Mouse (Mus musculus) neural tube, embryonic 13.5 days (tissue): ENCODE measurements around the gene Gm5767. TPM values are rescaled to one million over a fixed set of nuclear protein-coding genes. Genes with fewer than 3 reads are reported as not detected.
A peak's percentile ranks its signal among the peaks of the same experiment; 100 is the strongest.

Experiments
- ATAC-seq: fragments of 200-750 bp; cut with Nextera tagmentation; 2 replicates; pipeline ENCODE4 v1.8.0; 2017; ENCODE audit warnings: low read depth, mild to moderate bottlenecking, moderate TSS enrichment, moderate library complexity
- H3K27ac ChIP-seq: fragments of 300-500 bp; sonication (generic); replicated peaks from 2 replicates; pipeline ENCODE4 v1.5.1; 2015; ENCODE audit warnings: moderate library complexity, mild to moderate bottlenecking, inconsistent platforms
- H3K27me3 ChIP-seq: fragments of 300-500 bp; sonication (generic); 2 replicates; pipeline ENCODE4 v1.6.1; 2015; ENCODE audit warnings: mild to moderate bottlenecking, inconsistent platforms
- H3K36me3 ChIP-seq: fragments of 300-500 bp; sonication (generic); 2 replicates; pipeline ENCODE4 v1.6.1; 2015; ENCODE audit warnings: mild to moderate bottlenecking, inconsistent platforms
- H3K4me1 ChIP-seq: fragments of 300-500 bp; sonication (generic); replicated peaks from 2 replicates; pipeline ENCODE4 v1.6.1; 2015; ENCODE audit warnings: inconsistent platforms
- H3K4me2 ChIP-seq: fragments of 300-500 bp; sonication (generic); 2 replicates; pipeline ENCODE4 v1.6.1; 2015; ENCODE audit warnings: inconsistent platforms, mild to moderate bottlenecking, moderate library complexity
- H3K4me3 ChIP-seq: fragments of 300-500 bp; sonication (generic); 2 replicates; pipeline ENCODE4 v1.5.1; 2015; ENCODE audit warnings: mild to moderate bottlenecking, inconsistent platforms
- H3K9ac ChIP-seq: fragments of 300-500 bp; sonication (generic); 2 replicates; pipeline ENCODE4 v1.6.1; 2015; ENCODE audit warnings: moderate library complexity, mild to moderate bottlenecking, inconsistent platforms
- H3K9me3 ChIP-seq: fragments of 300-500 bp; sonication (generic); 2 replicates; pipeline ENCODE4 v1.6.1; 2016; ENCODE audit warnings: inconsistent platforms
- WGBS: fragments of 180-500 bp; shearing (Covaris S2); methylation state at CpG from one replicate; pipeline ENCODE4 v1.1.7; 2015; 5-methylcytosine and 5-hydroxymethylcytosine counted together
- polyA plus RNA-seq: library from polyadenylated mRNA; unstranded; fragments of >200 nt; fragmentation: Nextera tagmentation; extraction: Ambion mirVana; gene quantifications from 2 replicates; pipeline ENCODE4 v1.2.1, GENCODE M21; 2015

Gene Gm5767
- polyA plus RNA-seq = not detected in 2 replicates

- no peak for ATAC-seq
- no peak within 1 kb of the TSS for H3K4me2 ChIP-seq
- no peaks in the 10 kb centered on the region for H3K9me3 ChIP-seq
- H3K27ac ChIP-seq = no peak within 1 kb of the TSS
- 82% methylated on average over 5 of the region's 5 CpGs for WGBS
- no peak within 1 kb of the TSS for H3K9ac ChIP-seq
- H3K36me3 ChIP-seq = peaks cover 26% of the 10 kb centered on the region; the same call in 1 of the 2 replicates
- no peak within 1 kb of the TSS for H3K4me3 ChIP-seq
- no peaks in the 10 kb centered on the region for H3K27me3 ChIP-seq
- no peaks in the 10 kb centered on the region for H3K4me1 ChIP-seq
Observed at GRCm38 (mm10) chr16:8680470-8680869, at the start of gene Gm5767. Gene Gm5767, plus strand, starts transcription at chr16:8680770.

GRCm38 (mm10) chr16:8631428-8631827, 49.1 kb upstream of the Gm5767 start:
- H3K9me3 ChIP-seq = no peaks in the 10 kb centered on the region
- H3K27ac ChIP-seq = no peak overlapping the region
- WGBS = 92% methylated on average over 5 of the region's 5 CpGs
- no peak overlapping the region for H3K9ac ChIP-seq
- no peak overlapping the region for H3K4me2 ChIP-seq
- H3K4me3 ChIP-seq = no peak overlapping the region
- ATAC-seq = no peak
- H3K4me1 ChIP-seq = peaks cover 23% of the 10 kb centered on the region
- peaks cover 24% of the 10 kb centered on the region for H3K36me3 ChIP-seq
- no peaks in the 10 kb centered on the region for H3K27me3 ChIP-seq

GRCm38 (mm10) chr16:8636867-8637216, 43.7 kb upstream of the Gm5767 start:
- Histone ChIP-seq H3K4me1 (peaks cover 31% of the 10 kb centered on the region), H3K36me3 (peaks cover 19% of the 10 kb centered on the region), H3K4me2 (peak overlapping the region; percentile 96), H3K9me3 (no peaks in the 10 kb centered on the region), H3K4me3 (peak overlapping the region; percentile 83), H3K27me3 (no peaks in the 10 kb centered on the region), H3K27ac (peak overlapping the region; percentile 83), H3K9ac (peak overlapping the region; percentile 84)
- 0% methylated on average over 13 of the region's 13 CpGs for WGBS
- peak; percentile 23; the same call in 1 of the 2 replicates for ATAC-seq

GRCm38 (mm10) chr16:8637217-8638051, 43.1 kb upstream of the Gm5767 start, which contains the start of the genes Pmm2 and Tmem186:
Gene Pmm2, plus strand, starts transcription at chr16:8637674.
Gene Tmem186, minus strand, starts transcription at chr16:8637712.
- H3K36me3 ChIP-seq = peaks cover 19% of the 10 kb centered on the region
- peak within 1 kb of the TSS; percentile 83 for H3K27ac ChIP-seq
- WGBS = under 1% methylated on average over 59 of the region's 59 CpGs
- peaks cover 31% of the 10 kb centered on the region for H3K4me1 ChIP-seq
- H3K4me3 ChIP-seq = peak within 1 kb of the TSS; percentile 83
- peak; percentile 95 for ATAC-seq
- peak within 1 kb of the TSS; percentile 84 for H3K9ac ChIP-seq
- no peaks in the 10 kb centered on the region for H3K27me3 ChIP-seq
- no peaks in the 10 kb centered on the region for H3K9me3 ChIP-seq
- H3K4me2 ChIP-seq = peak within 1 kb of the TSS; percentile 96

- Histone ChIP-seq H3K4me3 (peak overlapping the region; percentile 83), H3K27ac (peak overlapping the region; percentile 83; the same call in 1 of the 2 replicates), H3K36me3 (peaks cover 25% of the 10 kb centered on the region), H3K27me3 (no peaks in the 10 kb centered on the region), H3K4me2 (peak overlapping the region; percentile 96), H3K4me1 (peaks cover 31% of the 10 kb centered on the region), H3K9ac (peak overlapping the region; percentile 84), H3K9me3 (no peaks in the 10 kb centered on the region)
- ATAC-seq = no peak
- 51% methylated on average over 7 of the region's 7 CpGs for WGBS
Observed at GRCm38 (mm10) chr16:8638131-8638530, 42.4 kb upstream of the Gm5767 start.

GRCm38 (mm10) chr16:8639466-8640191, 40.9 kb upstream of the Gm5767 start:
- H3K4me1 ChIP-seq = peaks cover 31% of the 10 kb centered on the region
- no peak for ATAC-seq
- no peak overlapping the region for H3K4me2 ChIP-seq
- no peak overlapping the region for H3K4me3 ChIP-seq
- no peak overlapping the region for H3K9ac ChIP-seq
- WGBS = 88% methylated on average over 11 of the region's 11 CpGs
- H3K9me3 ChIP-seq = no peaks in the 10 kb centered on the region
- no peaks in the 10 kb centered on the region for H3K27me3 ChIP-seq
- peaks cover 32% of the 10 kb centered on the region for H3K36me3 ChIP-seq
- no peak overlapping the region for H3K27ac ChIP-seq

- no peaks in the 10 kb centered on the region for H3K9me3 ChIP-seq
- H3K4me3 ChIP-seq = no peak overlapping the region
- no peak overlapping the region for H3K4me2 ChIP-seq
- 0 out of 2 replicates have a peak, but pooled peaks have one; percentile 47 for ATAC-seq
- H3K27me3 ChIP-seq = no peaks in the 10 kb centered on the region
- WGBS = 72% methylated on average over 2 of the region's 2 CpGs
- H3K36me3 ChIP-seq = peaks cover 62% of the 10 kb centered on the region
- H3K9ac ChIP-seq = no peak overlapping the region
- no peak overlapping the region for H3K27ac ChIP-seq
- H3K4me1 ChIP-seq = peaks cover 1% of the 10 kb centered on the region
Observed at GRCm38 (mm10) chr16:8643855-8644254, 36.7 kb upstream of the Gm5767 start.

GRCm38 (mm10) chr16:8645546-8645945, 35.0 kb upstream of the Gm5767 start:
- Histone ChIP-seq H3K4me2 (no peak overlapping the region), H3K4me3 (no peak overlapping the region), H3K27ac (no peak overlapping the region), H3K9me3 (no peaks in the 10 kb centered on the region), H3K4me1 (no peaks in the 10 kb centered on the region), H3K27me3 (no peaks in the 10 kb centered on the region), H3K36me3 (peaks cover 78% of the 10 kb centered on the region), H3K9ac (no peak overlapping the region)
- WGBS = 83% methylated on average over 6 of the region's 6 CpGs
- ATAC-seq = no peak

- WGBS = 99% methylated on average over 3 of the region's 3 CpGs
- Histone ChIP-seq H3K4me3 (no peak overlapping the region), H3K27ac (no peak overlapping the region), H3K9me3 (no peaks in the 10 kb centered on the region), H3K9ac (no peak overlapping the region), H3K4me2 (no peak overlapping the region), H3K4me1 (peaks cover 6% of the 10 kb centered on the region; the same call in 1 of the 2 replicates), H3K36me3 (peaks cover 92% of the 10 kb centered on the region), H3K27me3 (no peaks in the 10 kb centered on the region)
- no peak for ATAC-seq
Observed at GRCm38 (mm10) chr16:8650007-8650406, 30.6 kb upstream of the Gm5767 start.

- no peak overlapping the region for H3K27ac ChIP-seq
- H3K27me3 ChIP-seq = no peaks in the 10 kb centered on the region
- no peaks in the 10 kb centered on the region for H3K9me3 ChIP-seq
- H3K4me3 ChIP-seq = no peak overlapping the region
- peaks cover 6% of the 10 kb centered on the region; the same call in 1 of the 2 replicates for H3K4me1 ChIP-seq
- H3K36me3 ChIP-seq = peaks cover 91% of the 10 kb centered on the region
- WGBS = 82% methylated on average over 6 of the region's 6 CpGs
- H3K9ac ChIP-seq = no peak overlapping the region
- no peak overlapping the region for H3K4me2 ChIP-seq
- no peak for ATAC-seq
Observed at GRCm38 (mm10) chr16:8655108-8655507, 25.5 kb upstream of the Gm5767 start.

GRCm38 (mm10) chr16:8655599-8655998, 25.0 kb upstream of the Gm5767 start:
- H3K9ac ChIP-seq = no peak overlapping the region
- H3K4me2 ChIP-seq = no peak overlapping the region
- WGBS = 87% methylated on average over 9 of the region's 9 CpGs
- H3K4me1 ChIP-seq = peaks cover 6% of the 10 kb centered on the region; the same call in 1 of the 2 replicates
- H3K4me3 ChIP-seq = no peak overlapping the region
- H3K36me3 ChIP-seq = peaks cover 92% of the 10 kb centered on the region
- H3K9me3 ChIP-seq = no peaks in the 10 kb centered on the region
- no peak overlapping the region for H3K27ac ChIP-seq
- no peaks in the 10 kb centered on the region for H3K27me3 ChIP-seq
- ATAC-seq = no peak

- H3K9me3 ChIP-seq = no peaks in the 10 kb centered on the region
- H3K4me2 ChIP-seq = no peak overlapping the region
- H3K27ac ChIP-seq = no peak overlapping the region
- no peak overlapping the region for H3K4me3 ChIP-seq
- no peak overlapping the region for H3K9ac ChIP-seq
- H3K27me3 ChIP-seq = no peaks in the 10 kb centered on the region
- peaks cover 6% of the 10 kb centered on the region; the same call in 1 of the 2 replicates for H3K4me1 ChIP-seq
- WGBS = 88% methylated on average over 2 of the region's 2 CpGs
- no peak for ATAC-seq
- H3K36me3 ChIP-seq = peaks cover 90% of the 10 kb centered on the region
Observed at GRCm38 (mm10) chr16:8656256-8656655, 24.3 kb upstream of the Gm5767 start.
